Mouse (Mus musculus) right cerebral cortex, postnatal 4 days (tissue): Measurements from ENCODE around the gene Evi5.
A peak's percentile ranks its signal among the peaks of the same experiment; 100 is the strongest.
"Not testable (repeated sequence)": the region's sequence is repeated elsewhere in the genome, so short reads cannot be mapped to it uniquely, and the experiment has no call there.

Experiments
- DNase-seq: peaks from one replicate; pipeline ENCODE4 v3.0.0-alpha.2; 2022

Gene Evi5

GRCm38 (mm10) chr5:107874561-107875260, at the start of gene Evi5:
Gene Evi5, minus strand, starts transcription at chr5:107875107.
- DNase-seq: no peak

DNA sequence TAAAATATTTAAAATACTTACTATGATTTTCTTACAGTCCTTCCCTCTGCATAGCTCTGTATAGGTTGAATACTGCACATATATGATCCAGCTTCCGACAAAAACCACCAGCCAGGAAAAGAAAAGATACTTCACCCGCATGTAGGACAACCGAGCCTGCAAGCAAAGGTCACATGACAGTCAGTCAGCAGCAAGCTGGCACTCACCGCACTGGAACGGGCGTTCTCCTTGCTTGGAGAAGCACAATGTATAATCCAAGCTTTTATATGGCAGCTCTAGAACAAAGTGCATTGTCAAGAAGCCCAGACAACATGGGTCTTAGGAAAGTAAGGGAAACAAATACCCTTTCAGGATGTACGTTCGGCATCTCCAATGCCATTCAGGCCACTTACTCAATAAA, 49.7 kb upstream of the Evi5 start:
- DNase-seq: no peak

- no peak for DNase-seq
Observed at GRCm38 (mm10) chr5:107922836-107923235, 47.9 kb upstream of the Evi5 start.

DNA sequence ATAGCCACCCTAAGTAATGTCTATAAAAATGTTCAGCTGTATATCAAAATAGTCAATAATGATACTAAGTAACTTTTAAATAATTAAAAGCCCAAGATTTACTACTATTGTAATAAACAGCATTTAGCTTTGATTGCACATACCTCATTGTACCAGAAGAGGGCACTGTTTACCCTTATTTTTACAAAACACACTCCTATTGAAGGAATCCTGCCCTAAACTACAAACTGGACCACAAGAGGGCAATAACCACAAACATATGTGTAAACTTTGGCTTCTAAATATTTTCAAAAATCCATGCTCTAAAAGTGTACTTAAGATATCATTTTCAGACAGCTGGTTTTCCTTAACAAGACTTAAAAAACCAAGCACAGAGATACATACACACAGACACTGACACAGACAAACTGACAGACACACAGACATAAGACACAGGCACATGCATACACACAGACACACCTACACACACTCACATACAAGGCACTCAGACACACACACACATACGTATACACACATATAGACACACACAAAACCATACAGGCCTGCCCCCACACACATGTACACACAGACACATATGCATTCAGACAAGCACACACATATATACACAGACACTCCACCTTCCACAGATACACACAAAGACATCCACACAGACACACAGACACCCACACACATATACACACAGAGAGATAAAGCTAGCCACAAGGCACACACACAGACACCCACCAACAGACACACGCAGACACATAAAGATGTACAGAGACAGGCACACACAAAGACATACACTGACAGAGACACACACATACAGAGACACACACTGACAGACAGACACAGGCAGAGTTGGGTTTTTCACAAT, 46.7 kb upstream of the Evi5 start:
- no peak for DNase-seq

GRCm38 (mm10) chr5:107915280-107915679, 40.4 kb upstream of the Evi5 start:
- no peak for DNase-seq

DNA sequence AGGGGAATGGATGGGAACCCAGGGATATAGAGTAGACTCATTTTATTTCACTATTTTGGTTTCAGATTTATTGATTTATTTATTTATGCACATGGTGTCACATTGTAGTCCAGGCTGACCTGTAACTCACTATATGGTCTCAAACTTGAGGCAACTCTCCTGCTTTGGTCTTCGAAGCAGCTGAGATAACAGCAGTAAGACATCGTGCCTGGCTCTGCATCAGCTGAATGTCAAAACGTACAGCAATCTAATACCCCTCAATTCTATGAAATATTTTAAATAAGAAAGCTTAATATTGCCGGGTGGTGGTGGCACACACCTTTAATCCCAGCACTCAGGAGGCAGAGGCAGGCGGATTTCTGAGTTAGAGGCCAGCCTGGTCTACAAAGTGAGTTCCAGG, 36.1 kb upstream of the Evi5 start:
- no peak for DNase-seq

DNA sequence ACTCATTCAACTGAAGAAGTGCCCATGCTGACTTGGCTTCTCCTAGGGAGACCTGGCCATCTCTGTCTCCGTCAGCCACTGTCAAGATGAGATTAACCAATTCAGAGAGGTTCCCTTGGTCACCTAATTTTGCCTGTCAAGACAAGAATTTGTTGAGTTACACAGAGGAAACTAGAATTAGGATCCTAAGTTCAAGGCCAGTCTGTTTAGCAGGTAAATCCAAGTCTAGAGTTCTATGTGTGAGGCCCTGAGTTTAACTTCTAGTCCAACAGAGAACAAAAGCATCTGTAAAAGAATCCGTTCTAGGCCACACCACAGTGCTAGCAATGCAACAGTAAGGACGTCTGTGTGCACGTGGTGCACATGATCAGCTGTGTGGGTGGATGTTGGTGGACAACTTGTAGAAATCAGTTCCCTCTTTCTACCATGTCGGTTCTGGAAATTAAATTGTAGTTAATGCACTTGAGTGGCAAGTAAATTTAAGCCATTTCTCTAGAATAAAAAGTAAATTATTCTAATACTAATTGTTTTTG, 35.2 kb upstream of the Evi5 start:
- no peak for DNase-seq

- no peak for DNase-seq
Observed at GRCm38 (mm10) chr5:107909668-107910067, 34.8 kb upstream of the Evi5 start.

DNA sequence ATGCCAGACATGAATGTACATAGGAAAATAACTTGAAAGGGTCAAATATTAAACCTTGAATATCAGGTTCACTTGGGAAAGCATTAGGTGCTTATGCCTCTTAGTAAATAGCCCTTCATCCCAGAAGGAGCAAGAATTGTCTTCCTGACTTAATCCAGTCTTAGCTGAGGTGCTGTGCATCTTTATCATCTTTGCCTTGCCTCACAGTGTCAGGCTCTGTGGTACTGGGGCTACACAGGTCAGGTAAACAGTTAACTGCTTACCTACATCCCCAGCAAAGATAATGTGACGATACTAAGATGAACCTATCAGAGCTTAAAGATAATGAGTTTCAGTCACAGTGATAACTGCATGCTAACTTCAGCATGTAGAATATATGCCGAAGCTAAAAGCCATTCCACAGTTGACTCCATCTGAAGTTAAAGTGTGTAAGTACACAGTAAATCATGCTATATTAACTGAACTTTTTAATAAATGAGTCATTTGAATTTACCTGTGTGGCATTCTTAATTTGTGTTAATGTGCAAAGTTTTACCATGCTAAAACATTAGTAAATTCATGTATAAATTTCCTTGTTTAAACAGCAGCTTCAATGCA, 33.7 kb upstream of the Evi5 start:
- DNase-seq: no peak

GRCm38 (mm10) chr5:107904325-107904724, 29.4 kb upstream of the Evi5 start:
- DNase-seq: no peak

DNA sequence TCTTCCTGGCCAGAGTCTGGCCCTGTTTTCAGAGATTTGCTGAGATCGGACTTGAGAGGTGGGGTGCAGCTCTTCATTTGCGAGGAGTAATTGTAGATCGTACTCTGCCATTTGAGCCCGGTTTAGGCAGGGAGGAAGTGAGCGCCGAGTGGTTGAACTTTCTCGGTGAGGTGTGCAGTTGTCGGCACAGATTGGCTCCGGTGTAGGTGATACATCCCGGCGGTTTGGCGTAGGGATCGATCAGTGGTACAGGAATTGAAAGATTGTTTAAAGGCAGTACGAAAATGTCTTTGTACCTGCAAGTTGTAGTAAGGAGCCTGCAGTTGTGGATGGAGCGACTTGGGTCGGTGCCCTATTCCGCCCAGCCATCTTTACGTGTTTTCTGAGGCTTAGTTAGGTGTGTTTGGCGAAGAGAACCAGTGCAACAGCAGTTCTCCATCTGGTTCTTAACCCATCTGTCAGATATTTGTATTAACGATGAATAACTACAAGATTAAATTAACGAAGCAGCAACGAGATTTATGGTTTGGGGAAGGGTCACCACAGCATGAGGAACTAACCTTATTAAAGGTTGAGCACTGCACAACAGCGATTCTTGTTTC, 26.2 kb upstream of the Evi5 start:
- peak; percentile 13 for DNase-seq

GRCm38 (mm10) chr5:107900206-107901013, 25.5 kb upstream of the Evi5 start, which contains the start of gene Rpl5:
Gene Rpl5, plus strand, starts transcription at chr5:107900502.
- DNase-seq: peak; percentile 98

DNA sequence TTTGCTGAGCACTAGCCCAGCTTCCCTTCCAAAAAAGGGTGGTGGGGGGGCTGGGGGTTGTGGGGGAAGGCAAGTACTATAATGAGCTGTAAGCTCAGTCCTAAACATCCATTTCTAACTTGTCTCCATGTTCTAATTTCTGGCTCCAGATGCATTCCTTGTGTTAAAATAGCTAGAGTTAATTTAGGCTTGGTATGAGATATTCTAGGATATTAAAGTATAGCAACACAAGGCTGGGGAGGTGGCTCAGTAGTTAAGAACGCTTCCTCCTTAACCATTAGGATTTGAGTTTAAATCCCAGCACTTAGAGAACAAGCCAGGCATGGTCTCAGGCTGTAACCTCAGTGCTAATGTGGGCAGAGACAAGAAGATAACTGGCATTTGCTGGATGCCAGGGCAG, 21.4 kb upstream of the Evi5 start:
- no peak for DNase-seq

GRCm38 (mm10) chr5:107894676-107895075, 19.8 kb upstream of the Evi5 start:
- DNase-seq: no peak

DNA sequence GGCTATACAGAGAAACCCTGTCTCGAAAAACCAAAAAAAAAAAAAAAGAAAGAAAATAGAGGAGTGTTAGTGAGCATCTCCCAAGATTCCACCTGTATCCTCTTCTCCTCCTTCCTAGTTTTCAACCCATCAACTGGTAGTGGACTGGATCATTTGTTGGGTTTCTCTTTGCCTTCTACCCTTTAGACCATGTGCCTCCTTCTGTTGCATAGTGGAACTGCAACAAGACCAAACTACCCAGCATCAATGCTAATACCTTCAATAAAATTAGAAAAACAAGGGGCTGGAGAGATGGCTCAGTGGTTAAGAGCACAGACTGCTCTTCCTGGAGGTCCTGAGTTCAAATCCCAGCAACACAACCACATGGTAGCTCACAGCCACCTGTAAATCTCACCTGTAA, 16.6 kb upstream of the Evi5 start:
- DNase-seq: not testable (repeated sequence)

DNA sequence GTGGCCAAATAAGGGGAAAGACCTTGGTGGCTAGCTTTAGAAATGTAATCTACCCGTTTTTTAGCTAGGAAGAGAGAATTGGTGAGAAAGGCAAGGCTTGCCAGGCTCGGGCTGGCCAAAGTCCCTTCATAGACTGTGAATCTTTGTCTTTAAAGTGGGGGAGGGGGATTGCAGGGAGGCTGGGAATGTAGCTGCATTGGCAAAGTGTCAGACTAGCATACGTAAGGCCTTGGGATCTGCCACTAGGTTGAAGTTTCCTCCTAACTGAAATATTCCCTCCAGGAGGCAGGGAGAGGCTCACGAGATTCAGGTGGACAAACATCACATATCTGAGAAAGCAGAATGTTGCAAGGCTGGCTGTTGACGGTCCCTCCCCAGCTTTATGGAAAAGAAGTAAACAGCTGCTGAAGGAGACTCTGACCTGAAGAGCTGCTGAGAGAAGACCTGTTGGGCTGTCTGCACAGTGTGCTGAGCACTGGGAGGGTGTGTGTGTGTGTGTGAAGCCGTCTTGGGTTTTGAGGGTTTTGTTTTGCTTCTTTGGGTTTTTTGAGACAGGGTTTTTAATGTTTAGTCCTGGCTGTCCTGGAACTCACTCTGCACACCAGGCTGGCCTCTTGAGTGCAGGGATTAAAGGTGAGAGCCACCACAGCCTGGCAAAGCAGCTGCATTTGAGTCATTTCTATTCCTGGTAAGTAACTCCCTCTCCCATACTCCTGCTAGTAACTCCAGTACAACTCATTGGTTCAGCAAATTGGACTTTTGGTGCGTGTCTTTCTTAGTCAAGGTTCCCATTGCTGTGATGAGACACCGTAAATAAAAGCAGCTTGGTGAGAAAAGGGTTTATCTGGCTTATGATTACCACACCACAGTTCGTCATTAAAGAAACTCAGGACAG, 15.3 kb upstream of the Evi5 start:
- DNase-seq: no peak

GRCm38 (mm10) chr5:107880710-107881109, 5.8 kb upstream of the Evi5 start:
- DNase-seq: no peak

DNA sequence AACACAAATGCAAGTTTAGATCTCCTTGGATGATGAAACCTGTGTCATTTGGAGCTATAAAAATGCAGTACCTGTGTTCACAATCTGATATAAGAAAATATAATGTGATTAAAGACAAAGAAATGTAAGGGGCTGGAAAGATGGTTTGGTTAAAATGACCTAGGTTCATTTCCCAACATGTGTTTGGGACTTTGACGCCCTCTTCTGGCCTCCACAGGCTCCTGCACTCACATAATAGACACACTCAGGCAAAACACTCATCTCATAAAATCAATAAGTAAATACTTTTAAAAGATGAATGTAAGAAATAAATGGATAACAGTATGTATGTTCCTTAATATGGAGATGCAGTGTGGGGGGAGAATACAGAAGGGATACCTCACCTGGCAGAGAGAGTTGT, 2.1 kb upstream of the Evi5 start:
- no peak for DNase-seq

DNA sequence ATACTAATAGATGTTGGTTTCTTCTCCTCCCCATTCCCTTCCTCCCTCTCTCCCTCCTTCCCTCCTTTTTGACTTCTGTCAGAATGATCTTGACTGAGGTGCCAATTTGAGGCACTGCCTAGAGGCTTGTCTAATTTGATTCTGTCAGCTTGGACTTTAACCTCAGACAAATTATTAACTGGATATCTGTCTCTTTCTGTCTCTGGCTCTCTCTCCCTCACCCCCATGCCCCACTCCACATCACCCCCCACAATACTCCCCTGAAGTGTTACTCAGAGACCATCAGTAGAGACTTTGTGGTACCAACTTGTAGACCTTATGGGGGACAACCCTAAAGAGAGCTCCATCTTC, 329 bp upstream of the Evi5 start:
- no peak for DNase-seq

DNA sequence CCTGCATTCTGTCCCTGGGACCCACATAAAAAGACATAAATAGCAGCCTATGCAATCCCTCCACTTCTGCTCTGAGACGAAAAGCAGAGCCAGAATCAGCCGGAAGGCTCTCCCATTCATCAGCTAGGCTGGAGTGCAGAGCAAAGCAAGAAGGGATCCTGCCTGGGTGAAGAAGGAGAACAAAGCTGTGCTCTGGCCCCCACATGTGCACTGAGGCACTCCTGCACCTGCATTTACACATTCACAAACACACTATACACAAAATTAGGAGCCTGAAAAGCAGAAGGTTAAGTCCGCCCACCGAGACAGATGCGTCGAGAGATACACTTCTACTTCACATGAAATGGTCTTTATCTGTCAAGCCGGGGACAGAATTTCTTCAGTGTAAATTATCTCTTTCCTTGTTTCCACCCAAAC, 1.0 kb downstream of the Evi5 start:
- no peak for DNase-seq

DNA sequence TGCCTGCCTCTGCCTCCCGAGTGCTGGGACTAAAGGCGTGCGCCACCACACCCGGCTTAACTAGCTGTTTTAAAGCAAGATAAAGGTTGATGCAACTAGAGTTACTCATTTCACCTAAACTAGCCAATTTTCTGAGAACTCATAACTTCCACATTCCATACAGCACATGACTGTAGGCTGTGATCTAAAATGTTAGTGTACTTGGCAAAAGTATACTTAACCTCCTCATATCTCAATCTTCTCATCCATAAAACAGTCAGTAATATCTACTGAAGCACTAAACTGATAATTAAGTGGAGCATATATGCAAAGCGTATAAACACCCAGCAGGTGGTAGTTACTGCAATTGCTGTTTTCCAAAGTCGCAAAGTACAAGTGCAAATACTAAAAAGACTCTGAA, 1.6 kb downstream of the Evi5 start:
- no peak for DNase-seq
